Mouse (Mus musculus): ENCODE results near the gene Actn1. TPM values are rescaled to one million over a fixed set of nuclear protein-coding genes. Genes with fewer than 3 reads are reported as not detected.

The Actn1 gene
- total and polyA plus RNA-seq, 3 experiments, result 2.7 to 13.2 (median 5.5) TPM

- H3K9ac ChIP-seq (ENCODE audit: insufficient read depth, low read depth), result no peak overlapping the region
- H3K4me2 ChIP-seq (ENCODE audit: insufficient read depth, low read depth, poor library complexity, severe bottlenecking), result no peak overlapping the region
- in situ Hi-C loops (cut with MboI; ENCODE audit: low pct_ligation_motif_present, low pct_unique_long_range_greater_than_20kb, low sequenced_read_pairs), result loop anchor here (10.0 kb wide), 1 partner anchor 536 kb away; no protein-coding TSS in a partner anchor
Measured at GRCm38 (mm10) chr12:80141011-80141410, 119.2 kb downstream of the Actn1 start.

GRCm38 (mm10) chr12:80137744-80138143, 122.4 kb downstream of the Actn1 start:
- TF ChIP-seq KAT2A (IDR thresholded peaks at IDR 0.05; ENCODE audit: insufficient replicate concordance, low read length), result no peak
- TF ChIP-seq RCOR1 (conservative IDR thresholded peaks at IDR 0.05; ENCODE audit: low read depth, low read length), result no peak
- peak; percentile 79 for TF ChIP-seq MAFK (IDR thresholded peaks at IDR 0.05; ENCODE audit: insufficient replicate concordance, low read length)
- no peak overlapping the region for H3K27ac ChIP-seq (ENCODE audit: insufficient read depth, low read depth)
- no peaks in the 10 kb centered on the region for H3K27me3 ChIP-seq (replicated peaks)
- DNase-seq (ENCODE audit: extremely low read depth), result no peak
- H3K4me3 ChIP-seq (replicated peaks in 1 of 3; ENCODE audit: low read depth in 2 of 3, low read length in 2 of 3, poor library complexity in 1 of 3), result no peak overlapping the region
- in situ Hi-C loops (cut with MboI; ENCODE audit: low pct_ligation_motif_present, low pct_unique_long_range_greater_than_20kb, low sequenced_read_pairs) (loop anchor here (5.0 kb wide), 1 partner anchor 780 kb away; no protein-coding TSS in a partner anchor), dilution Hi-C loops (cut with MboI; ENCODE audit: extremely low pct_ligation_motif_present, extremely low pct_unique_long_range_greater_than_20kb, low sequenced_read_pairs) (no loop called here)
- no peaks in the 10 kb centered on the region for H3K36me3 ChIP-seq (replicated peaks in 1 of 2; ENCODE audit: control insufficient read depth in 1 of 2, insufficient read depth in 1 of 2, low read length in 1 of 2)
- no peaks in the 10 kb centered on the region for H3K79me2 ChIP-seq (replicated peaks; ENCODE audit: control insufficient read depth, extremely low read depth, insufficient read depth, poor library complexity, severe bottlenecking)
- no peak overlapping the region for H3K4me2 ChIP-seq (ENCODE audit: insufficient read depth, low read depth, poor library complexity, severe bottlenecking)
- no peaks in the 10 kb centered on the region for H3K9me3 ChIP-seq (replicated peaks; ENCODE audit: low read length)
- no peak overlapping the region for H3K9ac ChIP-seq (ENCODE audit: insufficient read depth, low read depth)
- peaks cover 15 to 19% of the 10 kb centered on the region in 2 experiments for H3K4me1 ChIP-seq (ENCODE audit: control insufficient read depth in 1 of 2, insufficient read depth in 2 of 2)

More at GRCm38 (mm10) chr12:80141011-80141410, 119.2 kb downstream of the Actn1 start:
- H3K79me2 ChIP-seq (replicated peaks; ENCODE audit: control insufficient read depth, extremely low read depth, insufficient read depth, poor library complexity, severe bottlenecking), result no peaks in the 10 kb centered on the region
- no peaks in the 10 kb centered on the region for H3K9me3 ChIP-seq (replicated peaks; ENCODE audit: low read length)
- peaks cover 12 to 17% of the 10 kb centered on the region in 2 experiments for H3K4me1 ChIP-seq (ENCODE audit: control insufficient read depth in 1 of 2, insufficient read depth in 2 of 2)
- H3K27ac ChIP-seq (ENCODE audit: insufficient read depth, low read depth), result no peak overlapping the region
- DNase-seq (ENCODE audit: extremely low read depth), result no peak
- H3K36me3 ChIP-seq (replicated peaks in 1 of 2; ENCODE audit: control insufficient read depth in 1 of 2, insufficient read depth in 1 of 2, low read length in 1 of 2), result no peaks in the 10 kb centered on the region
- dilution Hi-C loops (cut with MboI; ENCODE audit: extremely low pct_ligation_motif_present, extremely low pct_unique_long_range_greater_than_20kb, low sequenced_read_pairs), result no loop called here
- no peaks in the 10 kb centered on the region for H3K27me3 ChIP-seq (replicated peaks)
- TF ChIP-seq SMC3 (IDR thresholded peaks at IDR 0.05; ENCODE audit: low read depth, low read length), result no peak
- no peak for TF ChIP-seq ZMIZ1 (IDR thresholded peaks at IDR 0.05; ENCODE audit: low read depth, low read length)
- TF ChIP-seq USF1 (IDR thresholded peaks at IDR 0.05; ENCODE audit: low read depth, low read length), result no peak
- TF ChIP-seq UBTF (IDR thresholded peaks at IDR 0.05; ENCODE audit: low read depth, low read length), result no peak
- TF ChIP-seq ELF1 (IDR thresholded peaks at IDR 0.05; ENCODE audit: low read depth, low read length), result no peak
- no peak for TF ChIP-seq GABPA (IDR thresholded peaks at IDR 0.05; ENCODE audit: insufficient replicate concordance, low read depth, low read length)
- TF ChIP-seq HCFC1 (IDR thresholded peaks at IDR 0.05; ENCODE audit: low read depth, low read length), result no peak
- TF ChIP-seq MAFK (IDR thresholded peaks at IDR 0.05; ENCODE audit: insufficient replicate concordance, low read length), result no peak
- TF ChIP-seq MAX (IDR thresholded peaks at IDR 0.05; ENCODE audit: low read length), result no peak
- no peak overlapping the region for H3K4me3 ChIP-seq (replicated peaks in 1 of 3; ENCODE audit: low read depth in 2 of 3, low read length in 2 of 3, poor library complexity in 1 of 3)

GRCm38 (mm10) chr12:80137246-80137645, 122.9 kb downstream of the Actn1 start:
- Histone ChIP-seq H3K4me2 (ENCODE audit: insufficient read depth, low read depth, poor library complexity, severe bottlenecking) (no peak overlapping the region), H3K27me3 (replicated peaks) (no peaks in the 10 kb centered on the region), H3K27ac (ENCODE audit: insufficient read depth, low read depth) (no peak overlapping the region), H3K4me3 (replicated peaks in 1 of 3; ENCODE audit: low read depth in 2 of 3, low read length in 2 of 3, poor library complexity in 1 of 3) (no peak overlapping the region), H3K36me3 (replicated peaks in 1 of 2; ENCODE audit: control insufficient read depth in 1 of 2, insufficient read depth in 1 of 2, low read length in 1 of 2) (no peaks in the 10 kb centered on the region), H3K9me3 (replicated peaks; ENCODE audit: low read length) (no peaks in the 10 kb centered on the region), H3K4me1 (ENCODE audit: control insufficient read depth in 1 of 2, insufficient read depth in 2 of 2) (peaks cover 15 to 19% of the 10 kb centered on the region in 2 experiments), H3K9ac (ENCODE audit: insufficient read depth, low read depth) (no peak overlapping the region), H3K79me2 (replicated peaks; ENCODE audit: control insufficient read depth, extremely low read depth, insufficient read depth, poor library complexity, severe bottlenecking) (no peaks in the 10 kb centered on the region)
- no peak for DNase-seq (ENCODE audit: extremely low read depth)
- TF ChIP-seq POLR2A (IDR thresholded peaks at IDR 0.05; ENCODE audit: low read depth, low read length) (no peak), POLR2AphosphoS2 (IDR thresholded peaks at IDR 0.05; ENCODE audit: low read depth, low read length) (no peak), NRF1 (IDR thresholded peaks at IDR 0.05; ENCODE audit: low read depth, low read length) (no peak), E2F4 (IDR thresholded peaks at IDR 0.05; ENCODE audit: insufficient replicate concordance, low read depth, low read length) (no peak), JUN (IDR thresholded peaks at IDR 0.05; ENCODE audit: insufficient read depth, low read depth, low read length) (no peak), MAZ (IDR thresholded peaks at IDR 0.05; ENCODE audit: low read depth, low read length) (no peak), GABPA (IDR thresholded peaks at IDR 0.05; ENCODE audit: insufficient replicate concordance, low read depth, low read length) (no peak), TBP (conservative IDR thresholded peaks at IDR 0.05; ENCODE audit: low read depth, low read length) (no peak), ZNF384 (IDR thresholded peaks at IDR 0.05; ENCODE audit: low read depth, low read length) (no peak), PAX5 (IDR thresholded peaks at IDR 0.05; ENCODE audit: low read length) (no peak), SMC3 (IDR thresholded peaks at IDR 0.05; ENCODE audit: low read depth, low read length) (no peak), HCFC1 (IDR thresholded peaks at IDR 0.05; ENCODE audit: low read depth, low read length) (no peak), JUND (conservative IDR thresholded peaks at IDR 0.05; ENCODE audit: low read depth, low read length) (no peak), MAX (IDR thresholded peaks at IDR 0.05; ENCODE audit: low read length) (no peak), MXI1 (IDR thresholded peaks at IDR 0.05; ENCODE audit: low read depth, low read length) (no peak), MYC (IDR thresholded peaks at IDR 0.05; ENCODE audit: low read depth, low read length) (no peak)
- dilution Hi-C loops (cut with MboI; ENCODE audit: extremely low pct_ligation_motif_present, extremely low pct_unique_long_range_greater_than_20kb, low sequenced_read_pairs), result no loop called here
- in situ Hi-C loops (cut with MboI; ENCODE audit: low pct_ligation_motif_present, low pct_unique_long_range_greater_than_20kb, low sequenced_read_pairs), result loop anchor here (5.0 kb wide), 1 partner anchor 780 kb away; no protein-coding TSS in a partner anchor
